Mouse (Mus musculus): ENCODE measurements around the gene Galnt15.

DNA sequence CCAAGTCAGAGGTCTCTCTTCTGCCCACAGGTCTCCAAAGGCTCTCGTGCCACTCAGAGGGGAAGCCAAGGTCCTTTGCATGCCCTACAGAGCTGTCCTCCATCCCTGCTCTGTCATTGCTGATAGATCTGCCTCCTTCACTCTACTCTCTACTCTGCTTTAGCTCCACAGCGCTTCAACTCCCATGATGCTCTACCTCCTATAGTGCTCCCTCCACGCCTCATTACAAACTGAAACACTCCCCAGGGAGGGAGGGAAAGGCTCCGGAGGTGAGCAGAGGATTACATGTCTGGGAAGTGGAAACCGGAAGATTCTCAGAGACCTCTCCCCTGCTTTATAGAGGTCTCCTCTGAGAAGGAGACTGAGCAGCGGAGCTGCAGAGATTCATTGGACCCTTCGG lies 1.6 kb upstream of the Galnt15 start:
- TF ChIP-seq POLR2A (IDR thresholded peaks at IDR 0.05; ENCODE audit: insufficient read depth, low read depth, low read length) = no peak
- TF ChIP-seq CTCF (IDR thresholded peaks at IDR 0.05; ENCODE audit: insufficient read depth, low read depth, low read length) = no peak

Measured in olfactory bulb, adult 2 months (tissue).